Mouse (Mus musculus): ENCODE results near the gene Yars2.
A peak's percentile ranks its signal among the peaks of the same experiment; 100 is the strongest.

GRCm38 (mm10) chr16:16358481-16359100 lies 55.8 kb downstream of the Yars2 start, which contains the start of gene Dnm1l:
- peak; percentile 31; the same call in 1 of the 2 replicates for TF ChIP-seq CTCF (IDR thresholded peaks at IDR 0.05; ENCODE audit: low read depth)
- TF ChIP-seq EP300 (IDR thresholded peaks at IDR 0.05; ENCODE audit: low read depth): 0 out of 2 replicates have a peak, but pooled peaks have one; percentile 25

All from heart, postnatal 0 days (tissue).